Mouse (Mus musculus) lung, adult 2 months (tissue): Measurements from ENCODE around the gene Hsp90aa1. TPM values are rescaled to one million over a fixed set of nuclear protein-coding genes. Genes with fewer than 3 reads are reported as not detected.
"Not testable (repeated sequence)": the region's sequence is repeated elsewhere in the genome, so short reads cannot be mapped to it uniquely, and the experiment has no call there.

Experiments used
- DNase-seq: peaks from one replicate; pipeline ENCODE4 v3.0.0; 2022
- H3K4me1 ChIP-seq: fragments of 200-500 bp; 2 replicates; pipeline ENCODE4 v1.6.1; 2011; ENCODE audit warnings: low read length; ENCODE audit not compliant: control insufficient read depth, insufficient read depth
- H3K4me3 ChIP-seq: fragments of 200-500 bp; replicated peaks from 2 replicates; pipeline ENCODE3; 2011; ENCODE audit warnings: low read depth, mild to moderate bottlenecking, control low read depth, low read length; ENCODE audit errors: extremely low read depth
- CTCF ChIP-seq: fragments of 200-500 bp; IDR thresholded peaks from 2 replicates; pipeline ENCODE4 v1.5.1; 2011; ENCODE audit warnings: mild to moderate bottlenecking, low read length, control low read depth; ENCODE audit not compliant: insufficient read depth
- POLR2A ChIP-seq: fragments of 200-500 bp; IDR thresholded peaks from 2 replicates; pipeline ENCODE4 v1.6.1; 2011; ENCODE audit warnings: low read depth, mild to moderate bottlenecking, control low read depth, low read length, borderline replicate concordance; ENCODE audit errors: extremely low read depth
- WGBS: fragments of 180-500 bp; shearing (Covaris S2); methylation state at CpG from one replicate; pipeline ENCODE4 v1.1.7; 2018; 5-methylcytosine and 5-hydroxymethylcytosine counted together
- polyA plus RNA-seq: library from polyadenylated mRNA; depleted of rRNA; stranded (reverse); fragments of >200 nt; gene quantifications from 2 replicates; pipeline ENCODE4 v1.2.3, GENCODE M21; 2012

The Hsp90aa1 gene
- polyA plus RNA-seq, 1 experiment: 105 TPM

GRCm38 (mm10) chr12:110699171-110699547 is 3.4 kb downstream of the Hsp90aa1 start:
- Histone ChIP-seq H3K4me3 (no peak overlapping the region), H3K4me1 (no peaks in the 10 kb centered on the region; the same call in 1 of the 2 replicates)
- DNase-seq: no peak
- TF ChIP-seq CTCF: no peak
- no peak for TF ChIP-seq POLR2A
- WGBS: 35% methylated on average over 2 of the region's 2 CpGs

- no peak for TF ChIP-seq POLR2A
- TF ChIP-seq CTCF: no peak
Observed at GRCm38 (mm10) chr12:110698523-110699170, 3.9 kb downstream of the Hsp90aa1 start.

GRCm38 (mm10) chr12:110698080-110698479 is 4.4 kb downstream of the Hsp90aa1 start:
- no peak for DNase-seq

More at GRCm38 (mm10) chr12:110698523-110699170, 3.9 kb downstream of the Hsp90aa1 start:
- Histone ChIP-seq H3K4me3 (no peak overlapping the region), H3K4me1 (no peaks in the 10 kb centered on the region; the same call in 1 of the 2 replicates)
- no peak for DNase-seq
- WGBS: 51% methylated on average over 15 of the region's 15 CpGs

DNA sequence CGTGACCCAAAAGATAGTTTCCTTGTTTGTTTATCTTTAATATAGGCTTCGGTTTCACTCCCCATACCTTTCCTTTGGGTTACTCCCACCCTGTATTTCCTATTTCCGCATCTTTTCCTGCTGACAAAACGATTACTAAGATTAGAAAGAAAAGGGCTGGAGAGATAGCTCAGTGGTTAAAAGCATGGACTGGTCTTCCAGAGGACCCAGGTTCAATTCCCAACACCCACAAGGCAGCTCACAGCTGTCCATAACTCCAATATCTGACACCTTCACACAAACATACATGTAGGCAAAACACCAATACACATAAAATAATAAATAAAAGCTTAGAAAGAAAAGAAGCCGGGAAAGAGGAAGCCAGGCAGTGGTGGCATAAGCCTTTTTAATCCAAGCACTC is 5.1 kb downstream of the Hsp90aa1 start:
- Histone ChIP-seq H3K4me3 (no peak overlapping the region), H3K4me1 (no peaks in the 10 kb centered on the region; the same call in 1 of the 2 replicates)
- WGBS: 52% methylated on average over 5 of the region's 5 CpGs
- DNase-seq: no peak
- TF ChIP-seq POLR2A: no peak
- TF ChIP-seq CTCF: no peak

More at GRCm38 (mm10) chr12:110698080-110698479, 4.4 kb downstream of the Hsp90aa1 start:
- no peak overlapping the region for H3K4me3 ChIP-seq
- no peaks in the 10 kb centered on the region; the same call in 1 of the 2 replicates for H3K4me1 ChIP-seq
- WGBS: 72% methylated on average over 1 of the region's 1 CpGs
- TF ChIP-seq POLR2A: no peak

DNA sequence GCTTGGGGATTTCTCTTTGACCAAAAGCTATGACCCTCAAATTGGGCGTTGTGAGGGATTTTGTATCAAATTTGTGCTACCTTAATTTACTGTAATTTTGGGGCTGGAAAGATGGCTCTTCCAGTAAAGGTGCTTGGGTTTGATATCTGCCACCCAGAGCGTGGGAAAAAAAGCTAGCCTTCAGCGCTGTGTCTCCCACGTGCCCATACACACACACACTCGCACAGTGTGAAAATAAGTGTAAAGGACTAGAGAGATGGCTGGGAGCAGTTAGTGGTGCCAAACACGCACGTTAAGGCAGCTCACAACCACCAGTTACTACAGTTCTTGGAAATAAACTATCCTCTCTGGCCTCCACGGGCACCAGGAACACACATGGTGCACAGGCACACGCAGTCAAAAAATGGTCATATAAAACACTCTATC is 5.5 kb downstream of the Hsp90aa1 start:
- 44% methylated on average over 9 of the region's 9 CpGs for WGBS
- DNase-seq: no peak
- Histone ChIP-seq H3K4me3 (no peak overlapping the region), H3K4me1 (no peaks in the 10 kb centered on the region; the same call in 1 of the 2 replicates)
- no peak for TF ChIP-seq POLR2A
- no peak for TF ChIP-seq CTCF

- DNase-seq: peak; percentile 98
- TF ChIP-seq POLR2A (peak; percentile 99), CTCF (no peak)
- Histone ChIP-seq H3K4me1 (no peaks in the 10 kb centered on the region; the same call in 1 of the 2 replicates), H3K4me3 (peak overlapping the region; percentile 76)
- WGBS: under 1% methylated on average over 89 of the region's 89 CpGs
Observed at GRCm38 (mm10) chr12:110696173-110696974, 6.2 kb downstream of the Hsp90aa1 start.

GRCm38 (mm10) chr12:110695676-110696171 is 6.8 kb downstream of the Hsp90aa1 start:
- no peak for DNase-seq
- WGBS: under 1% methylated on average over 51 of the region's 55 CpGs
- Histone ChIP-seq H3K4me1 (no peaks in the 10 kb centered on the region; the same call in 1 of the 2 replicates), H3K4me3 (peak overlapping the region; percentile 76)
- TF ChIP-seq CTCF (no peak), POLR2A (no peak; the same call in 1 of the 2 replicates)

DNA sequence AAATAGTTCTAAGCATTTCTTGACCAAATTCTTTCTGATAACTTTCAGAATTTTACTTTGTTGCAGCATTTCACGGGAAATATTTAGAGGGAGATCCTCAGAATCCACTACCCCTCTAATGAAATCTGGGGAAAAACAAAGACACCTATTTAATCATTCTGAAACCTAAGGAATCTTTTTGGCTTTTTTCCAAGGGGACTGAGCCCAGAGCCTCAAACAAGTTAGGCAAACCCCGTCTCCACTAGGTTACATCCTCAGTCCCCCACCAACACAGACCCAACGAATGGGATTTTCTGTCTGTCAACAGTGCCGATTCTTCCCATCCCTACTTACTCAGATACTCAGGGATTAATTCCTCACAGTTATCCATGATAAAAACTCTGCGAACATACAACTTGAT is 9.2 kb downstream of the Hsp90aa1 start:
- 59% methylated on average over 5 of the region's 5 CpGs for WGBS
- not testable (repeated sequence) for H3K4me3 ChIP-seq, H3K4me1 ChIP-seq, DNase-seq

DNA sequence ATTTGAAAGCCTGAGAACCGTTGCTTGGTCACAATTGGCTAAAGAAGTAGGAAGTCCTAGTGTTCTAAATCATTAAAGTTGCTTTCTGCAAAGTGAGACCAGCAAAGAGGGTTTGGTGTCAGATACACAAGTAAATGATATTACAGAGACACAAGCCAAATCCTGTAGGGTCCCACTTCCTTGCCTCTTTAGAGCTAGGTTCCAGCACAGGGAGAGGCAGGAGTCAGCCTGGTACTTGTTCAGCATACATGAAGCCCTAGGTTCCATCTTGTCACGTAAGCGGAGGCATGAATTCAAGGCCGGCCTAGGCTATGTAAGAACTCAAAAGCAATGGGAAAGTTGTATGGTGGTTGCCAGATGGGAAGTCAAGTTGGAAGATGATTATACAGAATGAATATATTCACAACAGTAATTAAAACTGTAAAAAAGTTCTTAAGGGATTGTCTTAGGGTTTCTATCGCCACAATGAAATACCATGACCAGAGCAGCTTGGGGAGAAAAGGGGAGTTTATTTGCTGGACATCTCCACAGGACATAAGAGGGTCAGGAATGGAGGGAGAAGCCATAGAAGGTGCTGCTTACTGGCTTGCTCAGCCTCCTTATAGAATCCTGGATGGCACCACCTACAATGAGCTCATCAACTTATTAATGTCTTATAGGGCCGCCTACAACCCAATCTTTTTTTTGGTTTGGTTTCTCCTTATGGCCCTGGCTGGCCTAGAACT is 12.4 kb downstream of the Hsp90aa1 start:
- WGBS: 92% methylated on average over 6 of the region's 6 CpGs

GRCm38 (mm10) chr12:110688921-110689320 is 13.6 kb downstream of the Hsp90aa1 start:
- H3K4me3 ChIP-seq: not testable (repeated sequence)

More for the DNA sequence above, 12.4 kb downstream of the Hsp90aa1 start:
- Histone ChIP-seq H3K4me1 (peaks cover 9% of the 10 kb centered on the region), H3K4me3 (no peak overlapping the region)
- no peak for DNase-seq
- TF ChIP-seq POLR2A: no peak
- TF ChIP-seq CTCF: no peak

More at GRCm38 (mm10) chr12:110688921-110689320, 13.6 kb downstream of the Hsp90aa1 start:
- not testable (repeated sequence) for DNase-seq, H3K4me1 ChIP-seq
- WGBS: 88% methylated on average over 3 of the region's 3 CpGs
